Mouse (Mus musculus): Measurements from ENCODE around the gene Angptl7. TPM values are rescaled to one million over a fixed set of nuclear protein-coding genes. Genes with fewer than 3 reads are reported as not detected.

The Angptl7 gene
- polyA plus RNA-seq (2015; fragmentation: Nextera tagmentation; extraction: Ambion mirVana): 1.8 and 2.0 TPM in 2 replicates

DNA sequence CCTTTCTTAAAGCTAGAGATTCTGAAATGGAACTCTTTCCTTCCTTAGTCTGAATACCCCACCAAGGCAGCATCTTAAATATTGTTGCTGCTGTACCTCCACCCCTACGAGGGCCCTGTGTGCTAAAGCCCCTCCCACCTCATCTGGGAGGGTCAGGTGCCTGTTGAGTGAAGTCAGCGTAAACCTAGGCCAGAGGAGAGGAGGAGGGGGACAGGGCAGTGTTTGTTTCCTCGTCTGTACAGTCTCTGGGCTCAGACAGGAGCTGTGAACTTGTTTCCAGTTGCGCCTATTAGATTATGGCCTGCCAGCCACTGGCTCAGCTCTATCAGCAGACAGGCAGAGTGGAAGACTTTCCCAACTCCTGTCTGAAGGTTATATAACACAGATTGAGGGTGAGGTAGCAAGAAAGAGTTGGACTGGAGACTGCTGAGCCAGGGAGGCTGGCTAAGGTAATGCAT lies at the start of gene Angptl7:
TSS of gene Angptl7 (minus strand) at position 51 of the 458 bp plus-strand sequence.
- H3K4me3 ChIP-seq (ENCODE audit: low read length): no peak within 1 kb of the TSS
- no peak within 1 kb of the TSS for H3K4me2 ChIP-seq (replicated peaks; ENCODE audit: low read depth, low read length)
- 53% methylated on average over 4 of the region's 4 CpGs for WGBS
- no peak within 1 kb of the TSS for H3K9ac ChIP-seq (replicated peaks; ENCODE audit: low read length)
- H3K4me1 ChIP-seq (ENCODE audit: insufficient read depth, low read length): peaks cover 9% of the 10 kb centered on the region
- no peaks in the 10 kb centered on the region for H3K27me3 ChIP-seq (ENCODE audit: insufficient read depth, low read length)
- H3K36me3 ChIP-seq (ENCODE audit: insufficient read depth, low read length): peaks cover 45% of the 10 kb centered on the region
- no peak within 1 kb of the TSS for H3K27ac ChIP-seq (ENCODE audit: low read length)
- no peaks in the 10 kb centered on the region for H3K9me3 ChIP-seq (ENCODE audit: low read length)
- ATAC-seq (ENCODE audit: low FRiP score, low TSS enrichment): no peak

DNA sequence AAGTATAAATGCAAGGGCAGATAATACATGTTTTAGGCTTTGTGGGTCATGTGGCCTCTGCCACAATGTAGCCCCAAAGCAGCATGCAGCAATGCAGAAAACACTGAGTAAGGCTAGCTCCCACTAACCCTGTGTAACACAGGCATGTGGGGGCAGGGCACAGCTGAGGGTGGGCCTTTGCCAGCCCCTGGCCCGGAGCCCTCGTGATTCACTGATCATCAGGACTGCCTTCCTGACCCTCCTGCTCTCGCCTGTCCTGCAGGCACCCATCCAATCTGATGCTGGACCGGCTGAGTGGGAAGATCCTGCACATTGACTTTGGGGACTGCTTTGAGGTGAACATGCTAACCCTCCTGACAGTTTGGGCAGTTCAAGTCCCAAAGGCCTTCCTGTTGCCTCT lies 48.8 kb upstream of the Angptl7 start:
- no peaks in the 10 kb centered on the region for H3K4me1 ChIP-seq (ENCODE audit: insufficient read depth, low read length)
- H3K27me3 ChIP-seq (ENCODE audit: insufficient read depth, low read length): no peaks in the 10 kb centered on the region
- H3K36me3 ChIP-seq (ENCODE audit: insufficient read depth, low read length): peaks cover 83% of the 10 kb centered on the region
- ATAC-seq (ENCODE audit: low FRiP score, low TSS enrichment): no peak
- no peak overlapping the region for H3K9ac ChIP-seq (replicated peaks; ENCODE audit: low read length)
- no peak overlapping the region for H3K4me3 ChIP-seq (ENCODE audit: low read length)
- no peak overlapping the region for H3K27ac ChIP-seq (ENCODE audit: low read length)
- H3K9me3 ChIP-seq (ENCODE audit: low read length): no peaks in the 10 kb centered on the region
- H3K4me2 ChIP-seq (replicated peaks; ENCODE audit: low read depth, low read length): no peak overlapping the region
- 82% methylated on average over 4 of the region's 4 CpGs for WGBS

DNA sequence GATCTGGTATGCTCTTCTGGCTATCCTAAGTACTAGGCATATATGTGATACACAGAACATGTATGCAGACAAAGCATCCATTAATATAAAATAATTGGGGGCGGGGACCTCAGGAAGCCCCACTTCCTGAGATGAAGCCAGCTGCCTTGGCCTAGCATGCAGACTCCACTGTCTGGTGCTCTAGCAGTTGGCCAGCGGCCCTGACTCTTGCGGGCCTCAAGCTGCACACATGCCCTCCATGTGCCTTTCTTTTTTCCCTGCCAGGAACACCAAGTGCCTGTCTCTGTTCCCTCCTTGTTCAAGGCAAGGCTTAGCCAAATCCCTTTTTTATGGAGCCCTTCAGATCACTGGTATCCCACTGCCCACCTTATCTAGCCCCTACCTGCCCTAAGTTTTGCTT lies 35.6 kb upstream of the Angptl7 start:
- H3K27ac ChIP-seq (ENCODE audit: low read length): no peak overlapping the region
- no peak for ATAC-seq (ENCODE audit: low FRiP score, low TSS enrichment)
- no peak overlapping the region for H3K4me2 ChIP-seq (replicated peaks; ENCODE audit: low read depth, low read length)
- no peaks in the 10 kb centered on the region for H3K9me3 ChIP-seq (ENCODE audit: low read length)
- no peak overlapping the region for H3K4me3 ChIP-seq (ENCODE audit: low read length)
- WGBS: 77% methylated on average over 3 of the region's 3 CpGs
- H3K9ac ChIP-seq (replicated peaks; ENCODE audit: low read length): no peak overlapping the region
- no peaks in the 10 kb centered on the region for H3K27me3 ChIP-seq (ENCODE audit: insufficient read depth, low read length)
- H3K36me3 ChIP-seq (ENCODE audit: insufficient read depth, low read length): peaks cover 87% of the 10 kb centered on the region
- no peaks in the 10 kb centered on the region for H3K4me1 ChIP-seq (ENCODE audit: insufficient read depth, low read length)

GRCm38 (mm10) chr4:148533613-148534328 lies 33.5 kb upstream of the Angptl7 start:
- ATAC-seq (ENCODE audit: low FRiP score, low TSS enrichment): no peak

DNA sequence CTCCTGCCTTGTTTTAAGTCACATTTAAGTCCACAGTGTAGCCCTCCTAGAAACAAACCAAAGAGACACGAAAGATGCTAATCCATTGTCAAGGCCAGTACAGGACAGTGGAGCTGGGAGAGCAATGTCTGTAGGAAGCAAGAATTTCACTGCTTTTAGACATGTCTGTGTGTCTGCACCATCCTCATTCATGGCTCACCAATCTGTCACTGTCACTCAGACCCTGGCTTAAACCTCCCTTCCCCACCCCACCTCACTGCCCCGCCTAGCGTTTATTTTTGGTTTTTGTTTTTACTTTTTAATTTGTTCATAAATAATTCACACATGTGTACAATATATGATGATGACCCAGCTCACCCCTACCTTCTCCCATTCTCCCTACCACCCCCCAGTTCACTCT lies 32.3 kb upstream of the Angptl7 start:
- Histone ChIP-seq H3K9ac (replicated peaks; ENCODE audit: low read length) (no peak overlapping the region), H3K4me2 (replicated peaks; ENCODE audit: low read depth, low read length) (no peak overlapping the region), H3K9me3 (ENCODE audit: low read length) (no peaks in the 10 kb centered on the region), H3K27me3 (ENCODE audit: insufficient read depth, low read length) (no peaks in the 10 kb centered on the region), H3K27ac (ENCODE audit: low read length) (no peak overlapping the region), H3K36me3 (ENCODE audit: insufficient read depth, low read length) (peaks cover 78% of the 10 kb centered on the region), H3K4me3 (ENCODE audit: low read length) (no peak overlapping the region), H3K4me1 (ENCODE audit: insufficient read depth, low read length) (no peaks in the 10 kb centered on the region)
- ATAC-seq (ENCODE audit: low FRiP score, low TSS enrichment): no peak
- WGBS: 94% methylated on average over 3 of the region's 3 CpGs

More at GRCm38 (mm10) chr4:148533613-148534328, 33.5 kb upstream of the Angptl7 start:
- H3K27ac ChIP-seq (ENCODE audit: low read length): no peak overlapping the region
- no peaks in the 10 kb centered on the region for H3K4me1 ChIP-seq (ENCODE audit: insufficient read depth, low read length)
- no peak overlapping the region for H3K9ac ChIP-seq (replicated peaks; ENCODE audit: low read length)
- H3K27me3 ChIP-seq (ENCODE audit: insufficient read depth, low read length): no peaks in the 10 kb centered on the region
- no peaks in the 10 kb centered on the region for H3K9me3 ChIP-seq (ENCODE audit: low read length)
- H3K4me3 ChIP-seq (ENCODE audit: low read length): no peak overlapping the region
- WGBS: 94% methylated on average over 12 of the region's 12 CpGs
- no peak overlapping the region for H3K4me2 ChIP-seq (replicated peaks; ENCODE audit: low read depth, low read length)
- peaks cover 82% of the 10 kb centered on the region for H3K36me3 ChIP-seq (ENCODE audit: insufficient read depth, low read length)

DNA sequence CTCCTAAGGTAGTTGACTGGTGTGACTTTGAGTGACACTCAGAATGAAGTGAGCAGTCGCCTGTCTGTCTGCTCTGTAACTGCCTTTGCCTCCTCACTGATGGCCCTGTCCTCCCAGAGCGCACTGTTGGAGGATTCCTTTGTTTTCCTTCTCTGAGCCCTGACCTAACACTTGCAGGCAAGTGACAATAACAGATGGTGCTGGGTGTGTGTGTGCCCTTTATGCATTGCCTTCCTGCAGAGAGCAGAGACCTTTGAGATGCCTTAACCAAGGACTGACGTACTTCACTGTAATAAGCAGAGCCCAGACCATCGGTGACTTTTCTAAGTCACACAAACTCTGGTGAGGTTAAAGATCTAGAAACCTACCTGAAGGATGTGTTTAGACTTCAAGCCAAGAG lies 31.1 kb upstream of the Angptl7 start:
- Histone ChIP-seq H3K4me3 (ENCODE audit: low read length) (no peak overlapping the region), H3K4me2 (replicated peaks; ENCODE audit: low read depth, low read length) (no peak overlapping the region), H3K9ac (replicated peaks; ENCODE audit: low read length) (no peak overlapping the region), H3K27ac (ENCODE audit: low read length) (no peak overlapping the region), H3K4me1 (ENCODE audit: insufficient read depth, low read length) (no peaks in the 10 kb centered on the region), H3K36me3 (ENCODE audit: insufficient read depth, low read length) (peaks cover 78% of the 10 kb centered on the region), H3K27me3 (ENCODE audit: insufficient read depth, low read length) (no peaks in the 10 kb centered on the region), H3K9me3 (ENCODE audit: low read length) (no peaks in the 10 kb centered on the region)
- WGBS: 74% methylated on average over 4 of the region's 4 CpGs
- ATAC-seq (ENCODE audit: low FRiP score, low TSS enrichment): no peak

- H3K36me3 ChIP-seq (ENCODE audit: insufficient read depth, low read length): peaks cover 78% of the 10 kb centered on the region
- 87% methylated on average over 6 of the region's 6 CpGs for WGBS
Measured at GRCm38 (mm10) chr4:148530778-148531177, 30.5 kb upstream of the Angptl7 start.

DNA sequence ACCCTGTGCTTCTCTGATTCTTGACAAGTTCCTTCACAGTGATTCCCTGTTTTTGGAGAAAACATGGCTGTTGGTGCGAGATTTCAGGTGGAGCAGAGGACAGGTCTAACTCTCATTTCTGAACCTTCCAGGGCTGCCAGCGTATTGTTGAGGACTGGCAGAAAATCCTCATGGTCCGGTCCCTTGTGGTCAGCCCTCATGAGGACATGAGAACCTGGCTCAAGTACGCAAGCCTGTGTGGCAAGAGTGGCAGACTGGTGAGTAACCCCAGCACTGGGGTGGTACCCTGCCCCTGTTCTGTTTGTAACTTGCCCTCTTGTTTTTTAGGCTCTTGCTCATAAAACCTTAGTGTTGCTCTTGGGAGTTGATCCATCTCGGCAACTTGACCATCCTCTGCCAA lies 30.1 kb upstream of the Angptl7 start:
- Histone ChIP-seq H3K36me3 (ENCODE audit: insufficient read depth, low read length) (peaks cover 79% of the 10 kb centered on the region), H3K4me3 (ENCODE audit: low read length) (no peak overlapping the region), H3K4me1 (ENCODE audit: insufficient read depth, low read length) (no peaks in the 10 kb centered on the region), H3K9me3 (ENCODE audit: low read length) (no peaks in the 10 kb centered on the region), H3K9ac (replicated peaks; ENCODE audit: low read length) (no peak overlapping the region), H3K27ac (ENCODE audit: low read length) (no peak overlapping the region), H3K4me2 (replicated peaks; ENCODE audit: low read depth, low read length) (no peak overlapping the region), H3K27me3 (ENCODE audit: insufficient read depth, low read length) (no peaks in the 10 kb centered on the region)
- ATAC-seq (ENCODE audit: low FRiP score, low TSS enrichment): no peak
- 91% methylated on average over 5 of the region's 5 CpGs for WGBS

More at GRCm38 (mm10) chr4:148530778-148531177, 30.5 kb upstream of the Angptl7 start:
- Histone ChIP-seq H3K27ac (ENCODE audit: low read length) (no peak overlapping the region), H3K9ac (replicated peaks; ENCODE audit: low read length) (no peak overlapping the region), H3K4me3 (ENCODE audit: low read length) (no peak overlapping the region), H3K4me1 (ENCODE audit: insufficient read depth, low read length) (no peaks in the 10 kb centered on the region), H3K27me3 (ENCODE audit: insufficient read depth, low read length) (no peaks in the 10 kb centered on the region), H3K4me2 (replicated peaks; ENCODE audit: low read depth, low read length) (no peak overlapping the region), H3K9me3 (ENCODE audit: low read length) (no peaks in the 10 kb centered on the region)
- ATAC-seq (ENCODE audit: low FRiP score, low TSS enrichment): no peak

GRCm38 (mm10) chr4:148527158-148527910 lies 27.1 kb upstream of the Angptl7 start:
- 85% methylated on average over 10 of the region's 10 CpGs for WGBS
- no peak for ATAC-seq (ENCODE audit: low FRiP score, low TSS enrichment)
- Histone ChIP-seq H3K27ac (ENCODE audit: low read length) (no peak overlapping the region), H3K9me3 (ENCODE audit: low read length) (no peaks in the 10 kb centered on the region), H3K4me2 (replicated peaks; ENCODE audit: low read depth, low read length) (no peak overlapping the region), H3K27me3 (ENCODE audit: insufficient read depth, low read length) (no peaks in the 10 kb centered on the region), H3K4me3 (ENCODE audit: low read length) (no peak overlapping the region), H3K4me1 (ENCODE audit: insufficient read depth, low read length) (no peaks in the 10 kb centered on the region), H3K36me3 (ENCODE audit: insufficient read depth, low read length) (peaks cover 73% of the 10 kb centered on the region), H3K9ac (replicated peaks; ENCODE audit: low read length) (no peak overlapping the region)

DNA sequence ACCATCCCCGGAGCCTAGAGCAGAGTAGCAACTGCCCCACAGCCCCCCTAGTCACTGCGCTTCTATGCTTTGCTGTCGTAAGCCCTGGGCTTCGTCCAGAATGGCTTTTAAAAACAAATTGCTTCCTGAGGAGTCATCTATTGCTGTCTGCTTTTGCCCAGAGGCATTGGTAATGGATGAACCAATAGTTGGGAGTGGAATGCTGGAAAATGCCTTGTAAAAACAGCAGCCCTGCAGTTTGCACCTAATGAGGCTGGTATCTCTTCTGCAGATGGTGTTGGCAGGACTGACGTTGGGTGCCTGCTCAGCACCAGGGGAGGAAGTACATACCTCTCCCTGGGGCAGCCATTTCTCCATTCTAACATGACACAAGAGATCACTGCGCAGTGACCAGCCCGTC lies 23.3 kb upstream of the Angptl7 start:
- no peak for ATAC-seq (ENCODE audit: low FRiP score, low TSS enrichment)
- Histone ChIP-seq H3K4me2 (replicated peaks; ENCODE audit: low read depth, low read length) (no peak overlapping the region), H3K4me1 (ENCODE audit: insufficient read depth, low read length) (no peaks in the 10 kb centered on the region), H3K9ac (replicated peaks; ENCODE audit: low read length) (no peak overlapping the region), H3K27me3 (ENCODE audit: insufficient read depth, low read length) (no peaks in the 10 kb centered on the region), H3K36me3 (ENCODE audit: insufficient read depth, low read length) (peaks cover 55% of the 10 kb centered on the region), H3K9me3 (ENCODE audit: low read length) (no peaks in the 10 kb centered on the region), H3K27ac (ENCODE audit: low read length) (no peak overlapping the region), H3K4me3 (ENCODE audit: low read length) (no peak overlapping the region)
- WGBS: 71% methylated on average over 7 of the region's 7 CpGs
